Mouse (Mus musculus) hematopoietic stem cell, adult 5-6 weeks (primary cell): Measurements from ENCODE around the gene Olfr767. TPM values are rescaled to one million over a fixed set of nuclear protein-coding genes. Genes with fewer than 3 reads are reported as not detected.
"Not testable (repeated sequence)": the region's sequence is repeated elsewhere in the genome, so short reads cannot be mapped to it uniquely, and the experiment has no call there.

Source experiments
- ATAC-seq, 2 experiments: fragments of 125-278 bp in 1 of 2; replicated peaks in 1 of 2; 2 replicates each; pipeline ENCODE4 v1.8.0; 2016 to 2017; ENCODE audit warnings: inconsistent platforms in 2 of 2, mild to moderate bottlenecking in 2 of 2, moderate number of reproducible peaks in 2 of 2, low read depth in 1 of 2, moderate TSS enrichment in 1 of 2; ENCODE audit not compliant: low FRiP score in 2 of 2, poor library complexity in 2 of 2, severe bottlenecking in 2 of 2, insufficient read depth in 1 of 2, low TSS enrichment in 1 of 2
- total RNA-seq: library from RNA; stranded (forward); fragments of 172-1452, 232-1000 nt; gene quantifications from 2 replicates; pipeline ENCODE4 v1.2.3, GENCODE M21; 2017

Olfr767 gene
- not detected in 2 replicates for total RNA-seq

DNA sequence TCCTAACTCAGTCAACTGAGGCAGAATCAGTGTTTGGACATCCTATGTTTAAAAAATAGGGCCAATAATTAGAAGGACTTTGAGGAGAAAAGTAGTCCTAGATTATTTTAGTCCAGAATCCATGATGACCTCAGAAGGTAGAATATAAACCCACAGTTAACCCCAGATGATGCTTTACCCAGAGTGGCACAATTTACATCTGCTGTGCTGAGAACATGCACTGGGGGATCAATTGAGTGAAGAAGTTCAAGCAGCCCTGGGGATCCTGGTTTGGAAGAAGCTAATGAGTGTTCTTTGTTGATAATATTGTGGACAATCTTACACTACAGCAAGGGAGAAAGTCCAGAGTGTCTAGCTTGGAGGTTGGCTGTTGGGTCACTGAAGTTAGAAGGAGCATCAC lies at the start of gene Olfr767:
Gene Olfr767 (minus strand): TSS at position 101 of the 400 bp plus-strand sequence.
- not testable (repeated sequence) for ATAC-seq

DNA sequence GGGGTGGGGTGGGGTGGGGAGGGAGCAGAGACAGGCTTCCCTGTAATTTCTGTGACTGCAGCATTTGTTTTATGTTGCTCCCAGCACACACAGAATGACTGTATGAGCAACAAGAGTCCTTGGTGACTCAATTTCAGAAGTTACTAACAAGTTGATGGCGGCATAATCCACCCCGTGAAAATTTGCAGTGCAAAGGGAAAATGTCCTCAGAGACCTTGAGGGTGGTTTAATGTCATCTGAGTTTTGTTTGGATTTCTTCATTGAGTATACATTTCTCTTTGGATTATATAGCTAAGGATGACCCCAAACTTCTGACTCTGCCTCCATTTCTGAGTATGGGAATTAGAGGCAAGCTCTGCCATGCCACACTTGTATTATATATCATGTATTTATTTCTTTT lies 35.1 kb upstream of the Olfr767 start, which contains the start of gene Olfr769:
Gene Olfr769 (minus strand): TSS at position 101 of the 400 bp plus-strand sequence.
- ATAC-seq, result no peak

DNA sequence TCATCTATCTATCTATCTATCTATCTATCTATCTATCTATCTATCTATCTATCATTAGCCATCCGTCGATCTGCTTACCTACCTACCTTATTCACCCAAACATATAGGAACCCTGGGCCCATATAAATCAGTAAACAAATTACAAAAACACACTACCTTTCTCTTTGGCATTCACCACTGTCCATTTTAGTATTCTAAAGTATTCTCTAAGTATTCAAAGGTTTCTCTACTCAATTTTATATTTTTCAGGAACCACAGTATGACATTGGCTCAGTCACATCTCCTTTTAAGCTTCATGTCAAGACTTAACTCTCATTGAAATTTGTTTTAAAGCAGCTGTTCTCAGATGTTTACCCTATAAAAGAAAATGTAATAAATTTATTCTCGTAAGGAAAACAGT lies 32.4 kb upstream of the Olfr767 start:
- ATAC-seq, result no peak

- ATAC-seq, result no peak
These were observed 18.5 kb upstream of the Olfr767 start for GRCm38 (mm10) chr10:129101231-129101630.

- no peak for ATAC-seq
These were observed 16.6 kb upstream of the Olfr767 start, which contains the start of gene Olfr768 for GRCm38 (mm10) chr10:129099275-129099674. Gene Olfr768 (minus strand): TSS chr10:129099375.

DNA sequence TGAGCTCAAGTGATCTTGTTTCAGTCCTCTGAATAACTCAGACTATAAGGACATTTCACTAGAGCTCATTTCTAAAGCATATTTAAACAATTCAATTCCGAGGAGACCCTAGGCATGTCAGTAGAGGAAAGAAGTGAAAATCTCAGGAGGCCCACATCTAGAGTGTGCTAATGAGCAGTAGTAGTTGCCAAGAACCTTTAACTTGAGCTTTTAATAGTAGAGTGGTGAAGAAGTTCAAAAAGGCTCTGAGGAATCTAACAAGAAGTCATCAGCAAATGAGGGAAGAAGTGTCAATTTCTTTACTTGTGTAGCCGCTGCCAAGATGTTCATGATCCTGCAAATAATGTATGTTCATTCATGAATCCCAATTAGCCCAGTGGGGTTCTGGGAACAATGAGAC lies 13.8 kb downstream of the Olfr767 start, which contains the start of gene Olfr766-ps1:
Gene Olfr766-ps1 (minus strand): TSS at position 101 of the 400 bp plus-strand sequence.
- ATAC-seq, result no peak

- ATAC-seq, result not testable (repeated sequence)
These were observed 32.8 kb downstream of the Olfr767 start, which contains the start of gene Olfr765 for GRCm38 (mm10) chr10:129049898-129050297. Gene Olfr765 (minus strand): TSS chr10:129049998.

- ATAC-seq, result no peak
These were observed 42.9 kb downstream of the Olfr767 start, which contains the start of gene Olfr764-ps1 for GRCm38 (mm10) chr10:129039796-129040195. Gene Olfr764-ps1 (minus strand): TSS chr10:129039896.

DNA sequence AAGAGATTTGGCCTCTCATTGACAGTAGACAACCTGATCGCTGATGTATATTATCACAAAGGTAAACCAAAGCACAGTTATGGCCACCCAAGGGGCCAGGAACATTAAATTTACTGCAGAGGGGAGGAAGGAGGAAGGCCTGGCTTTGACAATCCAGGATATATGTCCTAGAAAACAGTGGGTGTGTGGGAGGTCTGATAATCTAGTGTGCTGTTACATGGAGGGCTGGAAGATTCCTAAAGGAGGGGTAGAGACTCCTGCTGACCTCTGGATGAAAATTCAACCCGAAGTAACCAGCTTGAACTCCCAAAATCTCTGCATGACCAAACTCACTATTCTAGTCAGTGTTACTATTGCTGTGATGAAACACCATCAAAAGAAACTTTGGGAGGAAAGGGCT lies 54.4 kb downstream of the Olfr767 start:
- no peak for ATAC-seq

GRCm38 (mm10) chr10:129026018-129026662 lies 56.6 kb downstream of the Olfr767 start:
- peak; percentile 29 to 49; a peak in 2 of 4 replicates for ATAC-seq

Other genes starting within 250 kb of the Olfr767 start
- gene Gdf11, start 191.2 kb downstream of the Olfr767 start, total RNA-seq, result 1.8 and 2.7 TPM in 2 replicates
- 54.5 and 113 TPM in 2 replicates for gene Cd63, start 181.9 kb downstream of the Olfr767 start, total RNA-seq
- 1.3 and 5.1 TPM in 2 replicates for gene Rdh5, start 160.0 kb downstream of the Olfr767 start, total RNA-seq
- gene Bloc1s1, start 158.9 kb downstream of the Olfr767 start, total RNA-seq, result 52.2 and 102 TPM in 2 replicates
- not detected in 2 replicates for gene Itga7, start 149.1 kb downstream of the Olfr767 start, total RNA-seq
- gene Mettl7b, start 121.9 kb downstream of the Olfr767 start, total RNA-seq, result not detected in 2 replicates
- not detected in 2 replicates for gene Olfr9, start 93.5 kb downstream of the Olfr767 start, total RNA-seq
- gene Olfr763, start 72.1 kb downstream of the Olfr767 start, total RNA-seq, result not detected in 2 replicates
- not detected in 2 replicates for gene Olfr764-ps1, start 43.0 kb downstream of the Olfr767 start, total RNA-seq
- gene Olfr765, start 32.9 kb downstream of the Olfr767 start, total RNA-seq, result not detected in 2 replicates
- gene Olfr766-ps1, start 13.9 kb downstream of the Olfr767 start, total RNA-seq, result not detected in 2 replicates
- not detected in 2 replicates for gene Olfr768, start 16.5 kb upstream of the Olfr767 start, total RNA-seq
- not detected in 2 replicates for gene Olfr769, start 35.0 kb upstream of the Olfr767 start, total RNA-seq
- gene Olfr770, start 56.1 kb upstream of the Olfr767 start, total RNA-seq, result not detected in 2 replicates
- not detected in 2 replicates for gene Olfr771, start 81.8 kb upstream of the Olfr767 start, total RNA-seq
- gene Olfr772, start 95.0 kb upstream of the Olfr767 start, total RNA-seq, result not detected in 2 replicates
- gene Olfr773, start 104.5 kb upstream of the Olfr767 start, total RNA-seq, result not detected in 2 replicates
- not detected in 2 replicates for gene Olfr774, start 153.3 kb upstream of the Olfr767 start, total RNA-seq
- gene Olfr775, start 165.5 kb upstream of the Olfr767 start, total RNA-seq, result not detected in 2 replicates
- not detected in 2 replicates for gene Olfr776, start 176.2 kb upstream of the Olfr767 start, total RNA-seq
- gene Olfr777, start 188.6 kb upstream of the Olfr767 start, total RNA-seq, result not detected in 2 replicates
- not detected in 2 replicates for gene Olfr780, start 235.2 kb upstream of the Olfr767 start, total RNA-seq
- not detected in 2 replicates for gene Olfr781, start 245.9 kb upstream of the Olfr767 start, total RNA-seq